Mouse (Mus musculus): Measurements from ENCODE around the gene Gfpt2.
"Not testable (repeated sequence)": the region's sequence is repeated elsewhere in the genome, so short reads cannot be mapped to it uniquely, and the experiment has no call there.

Gene Gfpt2

GRCm38 (mm10) chr11:49794342-49795144 is 565 bp downstream of the Gfpt2 start:
- DNase-seq (ENCODE audit: low read depth): no peak

GRCm38 (mm10) chr11:49798931-49799330 is 5.0 kb downstream of the Gfpt2 start:
- DNase-seq (ENCODE audit: low read depth): no peak

DNA sequence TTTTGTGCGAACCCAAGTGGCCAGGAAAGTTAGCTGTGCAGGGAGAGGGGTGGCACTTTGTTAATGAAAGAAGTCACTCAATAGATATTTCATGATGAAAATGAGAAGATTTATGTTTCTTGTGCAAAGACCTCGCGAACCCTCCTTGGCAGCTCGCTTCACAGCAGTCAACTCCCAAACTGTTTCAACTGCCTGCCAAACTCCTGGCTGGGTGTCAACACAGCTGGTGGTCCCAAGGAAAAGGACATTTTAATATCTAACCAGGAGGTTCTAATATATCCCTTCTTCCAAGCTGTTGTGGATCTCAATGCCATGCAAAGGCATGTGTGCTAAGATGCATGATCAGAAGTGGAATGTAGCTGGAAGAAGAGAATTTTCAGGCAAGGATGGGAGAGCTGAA is 7.5 kb downstream of the Gfpt2 start:
- DNase-seq (ENCODE audit: low read depth): no peak

DNA sequence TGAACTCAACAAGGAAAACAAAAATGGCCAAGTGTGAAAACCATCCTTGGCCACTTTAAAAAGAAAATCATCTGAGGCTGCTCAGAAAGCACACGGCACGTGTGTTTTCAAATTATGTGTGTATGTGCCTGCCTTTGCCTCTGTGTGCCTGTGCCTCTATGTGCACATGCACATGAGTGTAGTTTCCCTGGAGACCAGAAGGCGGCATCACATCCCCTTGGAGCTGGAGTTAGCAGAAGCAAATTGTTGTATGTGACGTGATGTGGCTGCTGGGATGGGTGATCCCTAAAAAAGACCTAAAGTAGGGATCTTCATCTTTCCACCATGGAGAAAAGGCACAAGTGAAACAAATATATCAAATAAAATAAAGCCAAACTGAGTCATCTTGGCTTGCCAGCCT is 9.8 kb downstream of the Gfpt2 start:
- no peak for DNase-seq (ENCODE audit: low read depth)

DNA sequence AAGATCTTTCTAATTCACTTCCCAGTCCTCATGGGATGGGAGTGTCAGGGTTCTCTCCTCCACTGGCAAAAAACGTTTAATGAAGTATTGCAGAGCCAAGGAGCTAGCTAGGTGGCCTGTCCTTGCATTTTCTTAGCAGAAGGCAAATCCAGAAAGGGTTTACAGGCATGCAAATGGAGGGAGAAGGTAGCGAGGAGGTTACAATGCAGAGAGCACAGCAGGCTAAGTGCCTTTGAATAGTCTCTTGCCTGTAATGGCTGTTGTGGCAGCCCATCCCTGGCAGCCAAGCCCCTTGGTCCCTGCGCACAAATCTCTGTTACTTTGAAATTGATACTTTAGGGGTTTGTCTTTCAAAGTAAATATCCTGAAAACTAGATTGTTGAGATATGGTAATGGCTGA is 12.2 kb downstream of the Gfpt2 start:
- no peak for DNase-seq (ENCODE audit: low read depth)

- DNase-seq (ENCODE audit: low read depth): no peak
These were observed 15.0 kb downstream of the Gfpt2 start for GRCm38 (mm10) chr11:49808946-49809345.

- DNase-seq (ENCODE audit: low read depth): not testable (repeated sequence)
These were observed 16.7 kb downstream of the Gfpt2 start for GRCm38 (mm10) chr11:49810696-49811095.

GRCm38 (mm10) chr11:49811099-49811541 is 17.1 kb downstream of the Gfpt2 start:
- peak; percentile 65 for DNase-seq (ENCODE audit: low read depth)

- DNase-seq (ENCODE audit: low read depth): peak; percentile 87
These were observed 17.9 kb downstream of the Gfpt2 start for GRCm38 (mm10) chr11:49811879-49812278.

DNA sequence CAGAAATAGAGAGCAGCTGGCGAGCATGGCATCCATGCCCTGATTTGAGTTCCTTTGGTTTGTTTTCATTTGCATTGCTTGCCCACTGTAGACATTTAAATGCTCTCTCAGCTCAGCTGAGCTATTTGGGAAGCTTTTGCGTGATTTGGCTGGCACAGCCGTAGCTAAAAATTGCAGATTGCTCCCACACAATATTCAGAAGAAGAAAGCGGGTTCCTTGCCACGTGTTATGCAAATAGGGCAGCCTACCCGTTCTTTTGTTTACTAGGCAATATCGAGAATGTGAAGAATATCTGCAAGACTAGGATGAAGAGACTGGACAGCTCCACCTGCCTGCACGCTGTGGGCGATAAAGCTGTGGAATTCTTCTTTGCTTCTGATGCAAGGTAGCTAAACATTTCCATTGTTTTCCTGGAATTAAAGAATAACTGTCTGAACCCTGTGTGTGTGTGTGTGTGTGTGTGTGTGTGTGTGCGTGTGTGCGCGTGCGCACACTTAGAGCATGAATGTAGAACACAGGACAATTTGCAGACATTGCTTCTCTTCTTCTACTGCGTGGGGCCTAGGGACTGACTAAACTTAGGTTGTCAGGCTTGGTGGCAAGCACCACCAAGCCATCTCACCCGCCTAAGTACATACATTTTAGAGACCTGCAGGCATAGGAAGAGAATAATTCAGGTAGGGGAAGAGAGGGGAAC is 25.0 kb downstream of the Gfpt2 start:
- no peak for DNase-seq (ENCODE audit: low read depth)

DNA sequence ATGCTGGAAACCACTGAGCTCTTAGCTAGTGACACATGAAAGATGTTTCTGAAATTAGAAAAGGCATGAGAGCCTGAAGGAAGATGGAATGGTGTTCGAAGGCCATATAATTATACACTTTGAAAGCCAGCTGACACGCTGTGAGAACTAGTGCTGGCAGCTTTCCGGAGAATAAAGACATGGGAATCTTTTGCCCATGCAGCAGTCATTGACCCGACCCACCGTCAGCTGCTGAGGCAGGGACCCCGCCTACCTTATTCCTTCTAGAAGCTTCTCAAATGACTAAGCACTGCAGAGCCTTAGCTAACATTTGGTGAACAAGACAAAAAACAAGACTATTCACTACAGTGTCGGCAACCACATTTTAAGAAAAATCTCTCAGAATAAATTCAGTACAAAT is 25.7 kb downstream of the Gfpt2 start:
- DNase-seq (ENCODE audit: low read depth): no peak

GRCm38 (mm10) chr11:49820928-49821327 is 26.9 kb downstream of the Gfpt2 start:
- DNase-seq (ENCODE audit: low read depth): no peak

DNA sequence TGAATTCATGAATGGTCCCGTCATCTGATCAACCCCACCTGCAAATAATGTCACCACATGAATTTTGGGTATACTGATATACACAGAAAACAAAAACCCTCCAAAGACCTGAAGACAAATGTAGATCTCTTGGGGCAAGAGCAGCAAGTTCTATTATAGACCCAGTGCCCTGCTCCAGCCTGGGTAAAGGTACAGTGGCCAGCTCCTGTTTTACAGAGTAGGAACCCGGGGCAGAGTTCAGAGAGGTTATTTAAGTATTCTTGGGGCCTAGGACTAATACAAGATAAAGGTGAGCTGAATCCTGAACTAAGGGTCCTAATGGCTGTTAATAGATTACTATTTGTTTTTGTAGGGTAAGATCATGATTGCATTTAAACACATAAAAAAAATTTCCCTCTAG is 27.6 kb downstream of the Gfpt2 start:
- DNase-seq (ENCODE audit: low read depth): no peak

DNA sequence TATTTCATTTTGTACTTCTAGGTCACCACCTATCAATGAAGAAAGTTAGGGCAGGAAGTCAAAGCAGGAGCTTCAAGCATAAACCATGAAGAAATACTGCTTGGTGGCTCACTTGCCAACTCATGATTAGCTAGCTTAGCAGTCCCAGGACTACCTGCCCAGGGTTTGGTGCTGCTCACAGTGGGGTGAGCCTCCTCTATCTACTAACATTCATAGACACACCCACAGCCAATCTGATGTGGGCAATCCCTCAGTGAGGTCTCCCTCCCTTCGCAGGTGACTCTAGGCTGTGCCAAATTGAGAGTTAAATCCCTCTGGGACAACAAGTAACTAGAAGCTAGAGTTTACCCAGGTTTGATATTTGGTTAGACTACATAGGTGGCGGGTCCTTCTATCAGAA is 28.4 kb downstream of the Gfpt2 start:
- DNase-seq (ENCODE audit: low read depth): no peak

DNA sequence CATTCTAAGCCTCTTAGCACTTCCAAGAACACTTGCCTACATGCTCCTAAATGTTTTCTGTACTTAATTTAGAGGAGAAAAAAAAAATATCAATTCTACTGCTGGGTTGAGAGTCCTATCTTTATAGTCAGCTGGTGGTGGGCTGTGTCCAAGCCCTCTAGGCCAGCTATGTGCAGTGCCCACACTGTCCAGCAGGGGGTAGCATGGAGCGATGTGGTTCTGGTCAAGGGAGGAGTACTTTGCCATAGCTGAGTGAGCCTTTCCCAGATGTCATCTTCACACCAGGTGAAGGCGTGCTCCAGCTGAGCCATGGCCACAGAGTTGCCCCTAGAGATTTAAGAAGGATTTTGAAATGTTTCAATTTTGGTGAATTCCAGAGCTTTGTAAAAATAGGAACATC is 30.9 kb downstream of the Gfpt2 start:
- peak; percentile 80 for DNase-seq (ENCODE audit: low read depth)

GRCm38 (mm10) chr11:49827243-49827642 is 33.3 kb downstream of the Gfpt2 start:
- DNase-seq (ENCODE audit: low read depth): no peak

DNA sequence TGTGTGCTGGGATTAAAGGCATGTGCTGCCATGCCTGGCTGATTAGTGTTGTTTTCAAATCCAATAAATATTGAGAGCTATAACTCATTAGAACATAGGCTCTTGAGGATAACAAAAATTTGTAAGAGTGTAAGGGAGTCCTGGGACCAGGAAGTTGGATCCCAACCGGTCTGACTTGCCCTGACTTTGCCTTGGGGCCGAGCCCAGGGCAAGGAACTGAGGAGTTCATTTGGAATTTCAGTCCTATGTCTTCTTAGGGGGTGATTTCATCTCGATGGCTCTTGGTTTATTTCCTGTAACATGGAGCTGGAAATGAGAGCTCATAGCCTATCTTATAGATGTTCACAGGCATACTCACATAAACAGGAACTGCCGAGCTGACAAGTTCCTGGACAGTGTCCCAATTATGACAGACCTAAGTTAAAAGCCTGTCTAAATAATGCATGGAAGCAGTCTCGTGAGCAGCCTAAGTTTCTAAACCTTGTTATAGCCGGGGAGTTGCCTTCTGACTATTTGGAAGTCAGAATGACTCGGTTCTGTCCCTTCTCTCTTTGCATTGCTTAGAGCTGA is 35.3 kb downstream of the Gfpt2 start:
- DNase-seq (ENCODE audit: low read depth): no peak

- DNase-seq (ENCODE audit: low read depth): no peak
These were observed 38.0 kb downstream of the Gfpt2 start for GRCm38 (mm10) chr11:49831980-49832379.

DNA sequence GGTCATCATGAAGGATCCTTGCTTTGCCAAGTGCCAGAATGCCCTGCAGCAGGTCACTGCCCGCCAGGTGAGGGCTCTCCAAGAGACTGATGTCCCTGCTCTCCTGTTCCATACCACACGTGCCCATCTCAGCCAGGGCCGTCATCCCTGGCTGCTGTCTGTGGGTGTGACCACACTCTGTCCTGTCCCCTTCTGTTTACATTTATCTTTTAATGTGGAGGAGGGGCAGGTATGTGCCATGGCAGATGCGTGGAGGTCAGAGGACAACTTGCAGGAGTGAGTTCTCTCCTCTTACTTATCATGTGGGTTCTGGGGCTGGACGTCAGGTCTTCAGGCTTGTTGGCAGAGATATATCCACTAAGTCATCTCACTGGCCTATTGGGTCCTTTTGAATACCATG is 39.0 kb downstream of the Gfpt2 start:
- DNase-seq (ENCODE audit: low read depth): no peak

GRCm38 (mm10) chr11:49834248-49834647 is 40.3 kb downstream of the Gfpt2 start:
- DNase-seq (ENCODE audit: low read depth): no peak

DNA sequence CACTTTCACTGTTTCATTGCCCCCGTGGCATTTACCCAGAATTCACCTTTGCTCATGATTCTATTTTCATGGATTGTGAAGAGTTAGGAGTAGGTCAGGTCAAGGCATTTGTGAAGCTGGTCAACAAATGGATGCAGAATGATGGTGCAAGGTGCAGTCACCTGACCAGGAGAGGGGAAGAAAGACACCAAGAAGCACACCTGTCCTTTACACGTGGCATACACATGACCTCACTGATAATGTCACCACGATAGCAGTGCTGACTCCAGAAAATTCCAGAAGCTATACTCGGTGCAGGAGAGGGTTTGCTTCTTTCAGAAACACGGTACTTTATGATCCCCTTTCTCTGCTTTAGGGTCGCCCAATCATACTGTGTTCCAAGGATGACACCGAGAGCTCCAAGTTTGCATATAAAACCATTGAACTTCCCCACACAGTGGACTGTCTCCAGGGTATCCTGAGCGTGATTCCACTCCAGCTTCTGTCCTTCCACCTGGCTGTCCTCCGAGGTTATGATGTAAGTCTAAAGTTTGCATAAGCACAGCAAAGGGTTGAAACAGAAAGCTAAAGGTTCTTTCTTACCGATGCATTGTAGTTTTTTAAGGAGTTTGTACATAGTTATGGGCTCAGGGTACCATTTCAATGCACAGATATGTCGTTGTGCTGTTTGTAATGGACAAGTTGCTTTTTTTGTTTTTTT is 41.4 kb downstream of the Gfpt2 start:
- DNase-seq (ENCODE audit: low read depth): no peak

DNA sequence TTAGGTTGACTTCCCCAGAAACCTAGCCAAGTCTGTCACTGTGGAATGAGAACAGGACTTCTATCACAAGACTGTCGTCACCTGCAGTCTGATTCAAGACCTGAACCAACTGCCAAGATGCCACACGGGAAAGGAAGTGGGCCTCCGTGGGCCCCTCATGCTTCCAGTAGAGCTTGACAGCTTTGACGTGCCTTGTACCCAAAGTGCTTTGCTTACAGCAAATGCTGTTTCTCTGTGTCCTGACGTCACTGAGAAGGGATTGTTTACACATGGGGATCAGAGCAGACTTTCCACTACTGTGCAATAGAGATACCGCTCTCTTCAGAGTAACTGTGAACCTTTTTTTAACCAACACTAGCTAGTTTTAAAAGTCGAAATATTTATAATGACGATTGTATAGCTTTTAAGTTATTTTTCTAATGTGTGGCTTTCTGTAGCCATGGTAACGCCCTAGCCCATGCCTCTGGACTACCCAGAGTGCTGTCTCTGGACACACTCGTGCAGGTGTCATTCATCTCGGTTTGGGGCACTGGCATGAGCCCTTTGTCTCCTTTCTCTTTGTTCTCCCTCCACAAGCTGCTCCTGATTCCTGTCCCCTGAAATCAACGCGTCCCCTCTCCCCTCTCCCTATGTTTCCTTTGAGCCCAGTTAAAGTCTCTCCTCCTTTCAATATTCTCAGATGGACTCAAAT is 43.9 kb downstream of the Gfpt2 start:
- peak; percentile 55 for DNase-seq (ENCODE audit: low read depth)
